Mouse (Mus musculus) cerebellum, postnatal 25 days (tissue): ENCODE data around the gene 1700011L22Rik.

ENCODE experiments used
- DNase-seq, 2 experiments: peaks; one replicate each; pipeline ENCODE4 v3.0.0; 2021; ENCODE audit warnings: mixed read lengths in 2 of 2

1700011L22Rik gene

GRCm38 (mm10) chr8:79165276-79165675, 83.1 kb downstream of the 1700011L22Rik start:
- no peak for DNase-seq

- peak in 1 of 2 experiments; percentile 50 for DNase-seq
These were observed 84.0 kb downstream of the 1700011L22Rik start for GRCm38 (mm10) chr8:79164336-79164735.

- peak; percentile 61 to 70 for DNase-seq
These were observed 85.6 kb downstream of the 1700011L22Rik start for GRCm38 (mm10) chr8:79162533-79163308.

GRCm38 (mm10) chr8:79161172-79161778, 87.1 kb downstream of the 1700011L22Rik start:
- no peak for DNase-seq
